Mouse (Mus musculus) intestine, embryonic 14.5 days (tissue): ENCODE data around the gene Cdk10. TPM values are rescaled to one million over a fixed set of nuclear protein-coding genes. Genes with fewer than 3 reads are reported as not detected.
A peak's percentile ranks its signal among the peaks of the same experiment; 100 is the strongest.

ENCODE experiments used
- ATAC-seq: fragments of 200-750 bp; cut with Nextera tagmentation; replicated peaks from 2 replicates; pipeline ENCODE4 v1.8.0; 2017; ENCODE audit warnings: low read depth, moderate number of reproducible peaks, moderate TSS enrichment, moderate library complexity; ENCODE audit not compliant: low FRiP score, low TSS enrichment
- DNase-seq: peaks from one replicate; pipeline ENCODE4 v3.0.0-alpha.2; 2018; ENCODE audit warnings: low spot score
- H3K27ac ChIP-seq: fragments of 300-500 bp; sonication (generic); 2 replicates; pipeline ENCODE4 v1.5.1; 2014; ENCODE audit warnings: low read depth, mild to moderate bottlenecking, control low read depth
- H3K27me3 ChIP-seq: fragments of 300-500 bp; sonication (generic); replicated peaks from 2 replicates; pipeline ENCODE4 v1.6.1; 2014; ENCODE audit warnings: low read length, control low read depth; ENCODE audit not compliant: control insufficient read depth, insufficient read depth
- H3K36me3 ChIP-seq: fragments of 300-500 bp; sonication (generic); 2 replicates; pipeline ENCODE4 v1.6.1; 2014; ENCODE audit warnings: low read length, control low read depth; ENCODE audit not compliant: control insufficient read depth, insufficient read depth
- H3K4me1 ChIP-seq: fragments of 300-500 bp; sonication (generic); replicated peaks from 2 replicates; pipeline ENCODE4 v1.6.1; 2014; ENCODE audit warnings: low read length, control low read depth, mixed read lengths; ENCODE audit not compliant: control insufficient read depth, insufficient read depth
- H3K4me2 ChIP-seq: fragments of 300-500 bp; sonication (generic); 2 replicates; pipeline ENCODE4 v1.6.1; 2014; ENCODE audit warnings: low read length
- H3K4me3 ChIP-seq: fragments of 300-500 bp; sonication (generic); 2 replicates; pipeline ENCODE4 v1.5.1; 2014; ENCODE audit warnings: low read depth, low read length, control low read depth, mixed read lengths
- H3K9ac ChIP-seq: fragments of 300-500 bp; sonication (generic); 2 replicates; pipeline ENCODE4 v1.6.1; 2014; ENCODE audit warnings: mild to moderate bottlenecking, low read length
- H3K9me3 ChIP-seq: fragments of 300-500 bp; sonication (generic); 2 replicates; pipeline ENCODE4 v1.6.1; 2016; ENCODE audit warnings: low read length, control low read depth; ENCODE audit not compliant: control insufficient read depth
- WGBS: fragments of 180-500 bp; shearing (Covaris S2); extraction: QIAGEN DNeasy Blood & Tissue Kit; methylation state at CpG from one replicate; pipeline ENCODE4 v1.1.7; 2014; 5-methylcytosine and 5-hydroxymethylcytosine counted together
- polyA plus RNA-seq: library from polyadenylated mRNA; unstranded; fragments of >200 nt; fragmentation: Nextera tagmentation; extraction: Ambion mirVana; gene quantifications from 2 replicates; pipeline ENCODE4 v1.2.1, GENCODE M21; 2014

The Cdk10 gene
- 31.1 and 32.6 TPM in 2 replicates for polyA plus RNA-seq

DNA sequence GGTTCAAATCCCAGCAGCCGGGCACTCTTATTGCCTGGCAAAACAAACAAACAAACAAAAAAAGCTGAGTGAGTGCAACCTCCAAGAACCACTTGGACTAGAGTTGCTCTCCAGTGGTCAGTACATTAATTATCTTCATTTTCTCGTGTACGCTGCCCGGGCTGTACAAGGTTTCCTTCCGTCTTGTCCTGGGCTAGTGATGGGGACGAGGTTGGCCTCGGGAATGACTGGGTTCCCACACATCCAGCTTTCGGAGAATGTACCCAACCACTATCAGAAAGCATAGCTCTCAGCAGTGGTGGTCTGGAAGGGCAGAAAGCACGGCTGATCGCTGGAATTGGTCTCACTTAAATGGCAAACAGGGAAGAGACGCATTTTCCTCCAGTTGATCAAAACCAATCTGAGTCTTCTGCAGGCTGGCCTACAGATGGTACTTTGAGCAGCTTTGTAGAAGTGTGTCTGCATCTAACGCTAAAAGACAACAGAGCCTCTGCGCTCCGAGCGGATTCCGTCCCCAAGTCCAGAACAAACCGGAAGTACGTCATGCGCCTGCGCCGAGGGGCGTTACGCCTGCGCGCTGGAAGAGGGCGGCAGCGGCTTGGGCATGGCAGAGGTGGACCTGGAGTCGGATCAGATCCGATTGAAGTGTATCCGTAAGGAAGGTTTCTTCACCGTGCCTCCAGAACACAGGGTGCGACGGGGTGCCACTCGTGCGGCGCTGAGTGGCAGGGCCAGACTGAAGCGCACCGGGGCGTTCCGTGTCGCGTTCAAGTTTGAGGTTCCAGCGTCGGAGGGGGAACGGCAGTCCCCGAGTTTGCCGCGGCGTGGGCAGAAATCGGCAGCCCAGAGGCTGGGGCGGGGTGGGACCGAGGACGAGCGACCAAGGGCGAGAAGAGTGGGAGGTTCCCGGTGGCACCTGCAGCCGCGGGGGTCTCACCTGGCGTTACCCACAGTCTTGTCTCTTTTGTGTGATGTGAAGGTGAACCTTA, at the start of gene Cdk10:
Gene Cdk10, plus strand, starts transcription at position 565 of the 989 bp plus-strand sequence.
- Histone ChIP-seq H3K4me3 (peak within 1 kb of the TSS; percentile 97), H3K36me3 (peaks cover 32% of the 10 kb centered on the region), H3K27me3 (no peaks in the 10 kb centered on the region), H3K9ac (peak within 1 kb of the TSS; percentile 84), H3K4me1 (peaks cover 12% of the 10 kb centered on the region), H3K4me2 (peak within 1 kb of the TSS; percentile 87), H3K9me3 (no peaks in the 10 kb centered on the region), H3K27ac (peak within 1 kb of the TSS; percentile 82)
- peak; percentile 84 for ATAC-seq
- WGBS, result 2% methylated on average over 59 of the region's 59 CpGs
- peak; percentile 97 for DNase-seq

DNA sequence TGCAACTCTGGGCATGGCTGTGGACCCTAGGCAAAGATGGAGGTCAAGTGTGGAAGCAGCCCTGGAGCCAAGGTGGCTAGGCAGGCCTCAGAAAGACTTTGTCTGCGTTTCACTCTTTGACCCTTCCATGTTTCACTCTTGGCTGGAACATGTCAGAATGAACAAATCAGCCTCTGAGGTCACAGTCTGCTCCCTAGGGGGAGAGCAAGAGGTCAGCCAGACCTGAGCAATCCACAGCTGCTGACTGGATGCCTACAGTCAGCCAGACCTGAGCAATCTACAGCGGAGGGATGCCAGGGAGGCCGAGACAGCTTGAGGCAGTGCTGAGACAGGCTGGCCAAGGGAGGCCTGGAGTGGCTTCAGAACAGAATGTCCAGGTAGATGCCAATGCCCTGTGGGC, 43.3 kb upstream of the Cdk10 start:
- Histone ChIP-seq H3K4me1 (peaks cover 10% of the 10 kb centered on the region), H3K36me3 (no peaks in the 10 kb centered on the region), H3K27me3 (no peaks in the 10 kb centered on the region), H3K4me2 (no peak overlapping the region), H3K4me3 (no peak overlapping the region), H3K27ac (no peak overlapping the region), H3K9ac (no peak overlapping the region), H3K9me3 (no peaks in the 10 kb centered on the region)
- ATAC-seq (no peak), DNase-seq (no peak)
- WGBS, result 53% methylated on average over 3 of the region's 3 CpGs

DNA sequence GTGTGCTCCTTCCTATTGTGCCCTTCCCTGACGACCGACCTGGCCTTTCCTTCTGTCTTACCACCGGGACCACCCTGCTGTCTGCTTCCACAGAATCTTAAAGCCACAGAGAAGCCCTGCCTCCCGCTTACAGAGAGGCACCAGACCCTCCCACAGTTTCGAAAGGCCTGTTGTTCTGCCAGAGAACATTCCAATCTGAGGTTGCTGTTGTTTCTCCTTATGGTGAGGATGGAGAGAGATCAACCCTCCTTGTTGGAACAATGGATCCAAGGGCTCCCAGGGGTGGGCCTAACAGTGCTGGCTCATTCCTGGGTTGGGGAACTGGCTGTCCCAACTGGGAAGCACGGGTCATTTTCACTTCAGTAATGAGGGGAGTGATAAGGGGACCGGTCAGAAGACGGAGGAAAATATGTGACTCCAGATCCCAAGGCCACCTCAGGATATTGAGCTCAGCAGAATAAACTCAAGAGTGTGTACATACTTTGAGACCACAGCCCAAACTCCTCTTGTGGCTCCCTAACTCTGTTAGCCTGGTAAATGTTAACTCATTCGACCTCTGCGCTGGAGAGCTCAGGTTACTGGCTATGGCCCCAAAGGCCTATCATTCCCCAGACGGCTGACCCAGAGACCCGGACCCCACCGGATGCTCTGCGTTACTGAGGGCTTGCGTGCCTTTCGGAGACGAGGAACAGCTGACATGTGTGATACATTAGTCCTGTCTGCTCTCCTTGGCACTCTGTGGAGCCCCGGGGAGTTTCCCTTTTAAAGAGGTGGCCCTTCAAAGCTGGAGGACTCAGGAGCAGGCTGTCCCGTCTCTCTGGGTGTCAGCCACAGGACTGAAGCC, 38.9 kb upstream of the Cdk10 start, which contains the start of gene Dpep1:
Gene Dpep1, plus strand, starts transcription at position 677 of the 844 bp plus-strand sequence.
- WGBS, result 20% methylated on average over 19 of the region's 19 CpGs
- H3K9ac ChIP-seq, result peak within 1 kb of the TSS; percentile 32; the same call in 1 of the 2 replicates
- no peaks in the 10 kb centered on the region for H3K27me3 ChIP-seq
- peaks cover 11% of the 10 kb centered on the region for H3K4me1 ChIP-seq
- peak within 1 kb of the TSS; percentile 43; the same call in 1 of the 2 replicates for H3K27ac ChIP-seq
- no peaks in the 10 kb centered on the region for H3K9me3 ChIP-seq
- no peak within 1 kb of the TSS for H3K4me2 ChIP-seq
- no peaks in the 10 kb centered on the region for H3K36me3 ChIP-seq
- H3K4me3 ChIP-seq, result no peak within 1 kb of the TSS
- ATAC-seq (0 out of 2 replicates have a peak, but pooled peaks have one; percentile 10), DNase-seq (peak; percentile 55)

DNA sequence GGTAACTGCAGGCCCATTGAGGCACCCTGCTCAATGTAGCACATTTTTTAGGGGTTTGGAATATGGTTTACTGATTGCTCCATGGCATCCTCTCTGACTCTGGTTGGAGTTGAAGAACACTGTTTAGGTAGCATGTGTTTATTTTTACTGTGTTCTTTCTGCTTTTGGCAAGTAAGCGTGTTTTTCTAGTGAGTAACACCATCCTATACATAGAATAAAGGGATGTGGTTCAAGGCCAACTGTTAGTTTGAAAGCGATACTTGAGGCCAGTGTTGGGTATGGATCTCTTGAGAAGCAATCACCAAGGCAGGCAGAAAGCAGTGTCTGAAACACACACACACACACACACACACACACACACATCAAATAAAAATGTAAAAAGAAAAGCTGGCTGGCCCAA, 36.6 kb upstream of the Cdk10 start:
- DNase-seq, result no peak
- no peak overlapping the region for H3K27ac ChIP-seq
- H3K4me1 ChIP-seq, result peaks cover 11% of the 10 kb centered on the region
- no peaks in the 10 kb centered on the region for H3K9me3 ChIP-seq
- 89% methylated on average over 2 of the region's 2 CpGs for WGBS
- H3K4me3 ChIP-seq, result no peak overlapping the region
- H3K9ac ChIP-seq, result no peak overlapping the region
- no peak overlapping the region for H3K4me2 ChIP-seq
- no peaks in the 10 kb centered on the region for H3K36me3 ChIP-seq
- H3K27me3 ChIP-seq, result no peaks in the 10 kb centered on the region
- no peak for ATAC-seq

DNA sequence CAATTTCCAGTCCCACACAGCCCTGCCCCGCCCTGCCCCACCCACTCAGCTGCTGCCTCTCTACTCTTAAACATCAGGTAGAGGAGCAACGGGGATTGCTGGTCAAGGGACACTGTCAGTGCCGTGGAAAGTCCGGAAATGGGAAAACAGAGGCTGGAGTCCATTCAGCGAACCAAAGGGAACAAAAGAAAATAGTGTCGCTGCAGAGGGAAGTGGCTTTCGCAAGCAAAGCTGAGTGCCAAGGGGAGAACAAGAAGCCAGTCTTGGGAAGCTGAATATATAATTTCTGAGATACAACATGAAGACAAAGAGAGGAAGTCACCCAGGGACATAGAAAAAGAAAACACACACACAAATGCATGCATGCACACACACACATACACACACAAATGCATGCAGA, 35.8 kb upstream of the Cdk10 start:
- Histone ChIP-seq H3K4me2 (no peak overlapping the region), H3K27ac (no peak overlapping the region), H3K4me1 (peaks cover 11% of the 10 kb centered on the region), H3K9ac (no peak overlapping the region), H3K9me3 (no peaks in the 10 kb centered on the region), H3K27me3 (no peaks in the 10 kb centered on the region), H3K36me3 (no peaks in the 10 kb centered on the region), H3K4me3 (no peak overlapping the region)
- DNase-seq, result no peak
- no peak for ATAC-seq
- 72% methylated on average over 7 of the region's 7 CpGs for WGBS

DNA sequence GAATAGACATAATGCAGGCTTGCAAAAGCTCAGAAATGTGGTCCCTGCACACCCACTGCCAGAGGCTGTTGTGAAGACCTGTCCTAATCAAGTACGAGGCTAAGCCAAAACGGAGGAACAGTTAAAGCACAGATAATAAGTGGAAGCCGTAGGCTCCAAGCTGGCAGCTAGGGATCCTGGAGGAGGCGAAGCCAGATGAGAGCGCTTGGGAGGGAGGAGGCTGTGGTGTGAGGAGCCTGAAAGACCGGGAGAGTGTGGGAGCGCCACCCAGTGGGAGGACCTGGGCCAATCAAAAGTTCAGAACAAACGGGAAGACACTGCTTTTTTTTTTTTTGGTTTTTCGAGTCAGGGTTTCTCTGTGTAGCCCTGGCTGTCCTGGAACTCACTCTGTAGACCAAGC, 34.0 kb upstream of the Cdk10 start:
- Histone ChIP-seq H3K9ac (0 out of 2 replicates have a peak overlapping the region, but pooled peaks have one; percentile 22), H3K27me3 (no peaks in the 10 kb centered on the region), H3K27ac (no peak overlapping the region), H3K4me2 (peak overlapping the region; percentile 12; the same call in 1 of the 2 replicates), H3K4me1 (peaks cover 9% of the 10 kb centered on the region), H3K36me3 (no peaks in the 10 kb centered on the region), H3K4me3 (no peak overlapping the region), H3K9me3 (no peaks in the 10 kb centered on the region)
- 3% methylated on average over 9 of the region's 9 CpGs for WGBS
- ATAC-seq (no peak; the same call in 1 of the 2 replicates), DNase-seq (peak; percentile 90)

DNA sequence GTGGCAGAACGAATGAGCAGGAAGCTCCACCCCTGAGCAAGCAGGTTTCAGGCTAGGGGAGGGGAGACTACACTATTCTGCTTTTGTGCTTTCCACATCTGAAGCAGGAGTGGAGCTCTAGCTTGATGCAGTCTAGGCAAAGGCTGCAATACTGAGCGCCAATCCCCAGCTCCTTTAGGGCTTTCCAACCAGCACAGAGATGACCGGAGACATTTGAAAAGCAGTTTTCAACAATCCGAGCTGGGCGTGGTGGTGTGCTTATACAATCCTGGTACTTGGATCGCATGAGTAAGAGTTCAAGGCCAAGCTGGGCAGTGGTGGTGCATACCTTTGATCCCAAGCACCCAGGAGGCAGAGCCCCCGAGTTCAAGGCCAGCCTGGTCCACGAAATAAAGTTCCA, 32.7 kb upstream of the Cdk10 start:
- DNase-seq, result peak; percentile 54
- 57% methylated on average over 7 of the region's 8 CpGs for WGBS
- no peaks in the 10 kb centered on the region for H3K9me3 ChIP-seq
- no peaks in the 10 kb centered on the region for H3K4me1 ChIP-seq
- no peak overlapping the region for H3K4me2 ChIP-seq
- H3K9ac ChIP-seq, result no peak overlapping the region
- no peak overlapping the region for H3K27ac ChIP-seq
- H3K36me3 ChIP-seq, result no peaks in the 10 kb centered on the region
- ATAC-seq, result no peak
- H3K4me3 ChIP-seq, result no peak overlapping the region
- H3K27me3 ChIP-seq, result no peaks in the 10 kb centered on the region

DNA sequence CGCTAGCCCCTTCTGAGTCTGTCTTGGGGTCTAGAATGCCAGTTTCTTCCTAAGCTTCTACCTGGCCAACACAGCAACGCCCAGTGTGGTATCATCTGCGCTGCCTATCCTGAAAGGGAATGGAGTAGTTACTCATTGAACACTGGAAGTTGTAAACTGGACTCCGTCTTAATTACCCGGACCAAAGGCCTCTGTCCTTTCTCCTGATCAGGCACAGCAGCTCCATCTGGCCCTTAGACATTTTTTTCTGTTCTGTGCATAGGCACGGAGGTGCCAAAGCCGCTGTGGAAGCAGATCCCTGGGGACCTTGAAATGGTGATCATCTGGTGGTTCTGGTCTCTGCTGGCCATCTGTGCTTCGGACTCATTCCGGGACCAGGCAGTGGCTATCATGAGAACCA, 30.9 kb upstream of the Cdk10 start:
- Histone ChIP-seq H3K9ac (no peak overlapping the region), H3K9me3 (no peaks in the 10 kb centered on the region), H3K4me2 (no peak overlapping the region), H3K4me1 (no peaks in the 10 kb centered on the region), H3K36me3 (no peaks in the 10 kb centered on the region), H3K27me3 (no peaks in the 10 kb centered on the region), H3K27ac (no peak overlapping the region), H3K4me3 (no peak overlapping the region)
- DNase-seq (no peak), ATAC-seq (no peak)
- 82% methylated on average over 9 of the region's 9 CpGs for WGBS
